Mouse (Mus musculus) c-Kit-positive CD71-negative TER-119-negative erythroid progenitor cells, embryonic 14.5 days (primary cell): ENCODE measurements around the gene Tlk2.

Experiments used
- DNase-seq: peaks from one replicate; pipeline ENCODE4 v3.0.0-alpha.2; 2013; ENCODE audit warnings: low read depth

Tlk2 gene

DNA sequence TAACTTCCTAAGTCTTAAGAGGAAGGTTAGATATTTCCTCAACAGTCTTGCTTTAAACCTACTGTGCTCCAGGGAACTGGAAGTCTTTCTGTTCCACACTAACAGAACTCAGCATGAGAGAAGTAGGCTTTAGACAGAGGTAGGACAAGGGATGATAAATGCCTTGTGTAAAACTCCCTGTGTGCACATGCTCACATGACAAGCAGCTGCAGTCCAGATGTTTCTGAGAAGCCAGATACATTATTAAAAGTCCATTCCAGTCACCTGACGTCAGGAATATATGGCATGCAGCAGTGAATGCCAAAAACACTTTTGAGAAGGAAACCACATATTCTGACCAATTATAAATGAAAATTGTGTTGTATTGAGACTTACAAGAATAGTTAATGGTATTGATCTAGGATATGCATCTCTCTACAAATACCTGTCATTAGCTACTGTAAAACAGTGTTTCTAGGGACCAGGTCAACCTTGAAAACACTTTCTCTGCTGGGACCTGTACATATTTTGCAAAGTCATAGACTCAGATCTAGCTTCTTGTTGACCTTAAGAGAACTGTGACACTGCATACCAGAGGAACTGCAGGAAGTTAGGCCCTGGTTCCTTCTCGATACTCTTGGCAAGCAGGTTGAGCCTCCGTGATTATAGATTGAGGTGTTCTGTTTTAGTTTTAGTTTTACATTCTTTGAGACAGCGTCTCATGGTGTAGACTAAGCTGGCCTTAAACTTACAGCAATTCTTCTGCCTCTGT is 83.2 kb downstream of the Tlk2 start:
- DNase-seq = no peak

DNA sequence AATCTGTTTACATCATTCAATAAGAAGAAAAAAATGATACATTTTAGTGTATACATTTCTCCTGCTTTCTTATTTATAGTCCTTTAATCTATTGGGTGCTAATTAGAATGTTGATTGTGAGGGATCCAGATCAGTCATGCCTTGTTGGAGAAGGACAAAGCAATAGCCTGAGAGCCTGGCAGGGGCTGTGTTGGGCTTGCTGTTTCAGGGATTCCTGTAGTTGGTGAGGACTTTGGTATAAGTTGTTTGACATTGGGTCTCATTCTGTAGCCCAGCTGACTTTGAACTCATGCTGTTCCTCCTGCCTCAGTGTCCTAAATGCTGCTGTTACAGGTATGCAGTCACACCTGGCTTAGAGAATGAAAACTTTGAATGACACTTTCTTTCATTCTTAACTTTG is 85.9 kb downstream of the Tlk2 start:
- DNase-seq = no peak

DNA sequence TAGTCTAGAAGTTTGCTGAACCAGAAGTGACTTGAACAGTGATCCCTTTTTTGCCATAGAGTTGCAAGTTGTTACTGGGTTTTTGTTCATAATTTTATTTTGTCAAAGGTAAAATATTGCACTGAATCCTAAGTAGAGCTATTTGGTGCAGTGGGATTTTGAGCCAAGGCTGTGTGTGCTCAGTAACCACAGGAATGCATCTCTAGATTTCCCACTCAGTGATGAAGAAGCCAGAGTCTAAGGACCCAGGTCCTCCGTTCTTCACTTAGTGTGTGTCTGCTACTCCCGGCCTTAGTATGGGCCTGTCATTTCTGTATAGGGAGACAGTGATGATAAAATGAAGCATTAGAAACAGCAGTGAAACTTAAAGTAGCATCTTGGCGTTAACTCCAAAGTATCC is 86.4 kb downstream of the Tlk2 start:
- no peak for DNase-seq

DNA sequence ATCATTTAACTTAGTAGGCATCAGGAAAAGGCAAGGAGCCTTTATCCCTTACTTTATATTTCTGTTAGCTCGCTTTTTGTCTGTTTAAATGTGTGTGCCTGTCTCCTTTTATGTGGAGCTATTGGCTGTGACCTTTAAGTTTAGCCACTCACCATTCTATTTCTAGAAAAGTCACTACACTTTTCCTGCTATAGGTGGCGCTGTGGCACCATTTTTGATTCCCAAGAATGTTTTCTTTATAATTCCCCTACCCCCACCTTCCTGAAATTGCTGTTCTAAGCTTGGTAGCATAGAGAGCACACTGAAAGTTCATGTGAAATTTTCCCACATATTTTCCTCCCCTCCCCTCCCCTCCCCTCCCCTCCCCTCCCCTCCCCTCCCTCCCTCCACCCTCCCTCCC is 91.5 kb downstream of the Tlk2 start:
- peak; percentile 51 for DNase-seq

DNA sequence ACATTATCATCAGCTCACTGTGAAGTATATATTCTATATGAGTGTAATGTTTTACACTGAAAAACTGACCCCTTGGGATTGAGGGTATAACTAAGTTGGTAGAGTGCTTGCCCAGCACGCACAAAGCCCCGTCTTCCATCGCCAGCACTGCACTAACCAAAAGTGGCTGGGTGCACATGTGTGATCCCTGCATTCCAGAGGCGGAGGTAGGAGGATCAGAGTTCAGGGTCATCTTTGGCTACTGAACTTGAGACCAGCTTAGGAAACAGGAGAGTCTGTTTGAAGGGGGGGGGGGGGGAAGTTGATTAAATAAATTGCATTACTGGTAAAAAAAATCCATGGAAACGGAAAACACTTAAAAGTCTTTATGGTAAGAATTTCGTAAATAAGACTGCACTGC is 101.8 kb downstream of the Tlk2 start:
- no peak for DNase-seq

DNA sequence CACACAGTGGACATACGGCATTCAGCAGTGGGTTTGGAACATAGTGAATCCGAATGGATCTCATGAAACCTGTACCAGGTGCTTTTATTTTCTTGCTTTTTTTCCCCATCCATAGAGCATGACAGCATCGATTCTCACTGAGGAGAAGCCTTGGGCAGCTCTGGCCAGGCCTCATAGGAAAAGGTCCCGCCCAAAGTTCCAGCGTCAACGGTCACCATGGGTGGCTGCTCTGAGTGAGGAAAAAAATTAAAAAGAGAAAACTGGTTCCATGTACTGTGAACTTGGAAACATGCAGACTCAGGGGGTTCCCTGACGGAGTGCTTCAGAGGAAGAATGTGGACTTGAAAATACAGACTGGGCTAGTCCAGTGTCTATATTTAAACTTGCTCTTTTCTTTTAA is 102.7 kb downstream of the Tlk2 start:
- DNase-seq = no peak

DNA sequence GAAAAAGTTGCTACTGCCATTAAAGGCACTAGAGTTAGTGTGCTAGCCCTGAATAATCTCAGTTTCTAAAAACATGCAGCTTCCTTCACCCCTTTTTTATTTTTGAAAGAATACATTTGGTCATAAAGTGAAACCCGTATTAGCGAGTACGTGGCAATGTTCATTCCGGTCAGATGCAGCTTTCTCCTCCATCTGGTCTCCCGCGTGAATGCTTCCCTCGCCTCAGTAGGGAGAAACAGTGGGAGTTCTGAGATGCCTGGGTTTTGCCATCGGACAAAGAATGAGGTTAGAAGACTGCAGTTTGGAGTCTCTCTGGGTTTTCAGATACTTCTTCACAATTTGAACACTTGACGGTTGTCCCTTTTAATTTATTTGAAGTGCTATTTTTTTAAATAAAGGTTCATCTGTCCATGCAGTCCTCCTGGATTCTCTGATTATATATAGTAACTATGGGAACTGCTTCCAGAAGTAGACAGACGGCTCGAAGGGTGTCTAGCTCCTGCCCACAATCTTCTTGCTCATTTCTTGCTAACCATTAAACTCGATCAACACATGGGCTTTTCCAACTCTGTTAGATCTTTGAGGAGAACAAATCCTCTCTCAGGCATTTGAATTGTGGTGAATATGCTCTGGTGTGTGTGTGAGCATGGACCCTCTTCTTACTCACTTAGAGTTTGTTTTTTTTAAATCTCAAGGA is 103.3 kb downstream of the Tlk2 start:
- DNase-seq = no peak

DNA sequence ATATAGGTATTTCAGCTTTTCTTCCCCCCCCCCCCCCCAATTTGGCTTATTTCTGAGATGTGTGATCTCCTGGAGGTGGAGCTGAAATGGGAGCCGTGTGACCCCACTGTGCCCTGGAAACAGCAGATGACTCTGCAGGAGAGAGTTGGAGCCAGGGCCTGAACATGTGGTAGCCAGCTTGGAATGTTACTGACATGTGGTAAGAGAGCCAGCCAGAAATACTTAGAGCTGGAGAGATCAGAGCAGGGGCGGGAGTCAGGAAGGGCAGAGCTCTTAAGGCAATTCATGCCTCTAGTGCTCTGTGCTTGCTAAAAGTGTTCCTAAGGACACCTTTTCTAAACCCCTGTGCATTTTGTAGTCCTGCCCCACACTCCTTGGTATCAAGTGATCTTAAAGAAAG is 103.9 kb downstream of the Tlk2 start:
- DNase-seq = no peak

DNA sequence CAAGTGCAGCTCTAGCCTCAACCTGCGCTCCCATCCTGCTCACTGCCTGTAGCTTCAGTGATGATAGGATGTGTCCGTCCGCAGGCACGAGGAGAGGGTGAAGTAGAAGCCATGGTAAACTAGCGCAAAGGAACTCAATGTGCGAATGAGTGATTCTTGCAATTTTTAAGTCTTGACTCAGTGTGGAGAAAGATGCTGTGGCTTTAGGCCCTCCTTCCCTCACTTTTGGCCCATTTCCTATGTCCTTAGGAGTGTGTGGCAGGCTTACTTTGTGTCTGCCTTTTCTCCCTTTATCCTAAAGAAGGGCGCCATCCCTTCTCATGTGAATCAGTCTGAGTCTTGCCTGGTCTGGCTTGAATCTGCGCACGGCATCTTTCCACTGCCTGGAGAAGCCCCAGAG is 104.4 kb downstream of the Tlk2 start:
- no peak for DNase-seq

DNA sequence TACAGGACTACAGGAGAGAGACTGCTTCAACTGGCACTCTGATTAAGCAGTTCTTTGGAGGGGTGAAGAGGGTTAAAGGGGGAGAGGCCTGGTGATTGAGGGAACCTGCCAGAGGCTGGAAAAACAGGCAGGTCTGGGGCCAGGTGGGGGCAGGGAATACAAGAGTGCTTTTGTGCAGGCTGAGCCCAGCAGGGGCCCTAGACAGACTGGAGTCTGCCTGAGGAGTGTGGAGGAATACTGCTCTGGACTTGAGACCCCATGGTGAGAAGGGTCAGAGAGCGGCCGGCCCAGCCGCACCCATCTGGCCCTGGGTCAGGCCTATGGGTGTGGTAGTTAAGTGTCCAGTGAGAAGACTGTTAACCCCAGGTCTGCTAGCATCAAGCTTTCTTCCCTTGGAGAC is 107.1 kb downstream of the Tlk2 start:
- DNase-seq = no peak

DNA sequence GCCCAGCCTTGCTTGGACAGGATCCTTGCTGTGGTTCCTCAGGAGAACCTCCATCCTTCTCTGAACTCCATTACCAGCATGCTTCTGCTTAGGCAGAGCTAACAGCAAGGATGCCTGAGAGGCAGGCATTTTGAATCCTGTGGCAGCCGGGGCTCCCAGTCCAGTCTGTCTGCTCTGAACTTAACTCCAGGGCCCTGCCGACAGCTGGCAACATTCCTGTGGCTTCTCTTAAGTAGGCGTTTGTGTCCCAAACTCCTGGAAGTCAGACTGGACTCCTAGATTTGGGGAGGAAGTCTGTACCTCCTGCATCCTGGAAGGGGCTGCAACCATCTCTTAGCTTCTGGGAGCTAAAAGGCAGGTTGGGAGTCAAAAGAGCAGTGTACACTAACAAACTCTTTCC is 110.8 kb downstream of the Tlk2 start:
- no peak for DNase-seq

DNA sequence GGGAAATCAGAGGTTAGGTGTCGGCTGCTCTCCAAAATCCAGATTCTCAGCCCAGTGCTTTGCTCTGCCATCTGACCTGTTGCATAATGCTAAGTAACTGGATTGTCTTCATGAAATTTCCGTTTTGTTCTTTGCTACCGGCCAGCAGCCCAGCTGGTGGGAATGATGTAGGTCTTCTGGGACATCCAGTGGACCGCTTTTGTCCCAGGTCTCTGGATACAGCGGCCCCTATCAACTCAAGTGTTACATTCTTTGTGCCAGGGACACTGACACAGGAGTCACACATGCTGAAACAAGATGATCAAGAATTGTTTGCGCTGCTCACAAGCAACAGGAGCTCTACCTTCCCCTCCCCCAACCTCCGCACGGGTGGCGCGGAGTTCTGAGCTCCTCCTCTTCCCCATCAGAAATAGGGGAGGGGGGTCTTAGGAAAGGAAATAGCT is 113.1 kb downstream of the Tlk2 start:
- no peak for DNase-seq

DNA sequence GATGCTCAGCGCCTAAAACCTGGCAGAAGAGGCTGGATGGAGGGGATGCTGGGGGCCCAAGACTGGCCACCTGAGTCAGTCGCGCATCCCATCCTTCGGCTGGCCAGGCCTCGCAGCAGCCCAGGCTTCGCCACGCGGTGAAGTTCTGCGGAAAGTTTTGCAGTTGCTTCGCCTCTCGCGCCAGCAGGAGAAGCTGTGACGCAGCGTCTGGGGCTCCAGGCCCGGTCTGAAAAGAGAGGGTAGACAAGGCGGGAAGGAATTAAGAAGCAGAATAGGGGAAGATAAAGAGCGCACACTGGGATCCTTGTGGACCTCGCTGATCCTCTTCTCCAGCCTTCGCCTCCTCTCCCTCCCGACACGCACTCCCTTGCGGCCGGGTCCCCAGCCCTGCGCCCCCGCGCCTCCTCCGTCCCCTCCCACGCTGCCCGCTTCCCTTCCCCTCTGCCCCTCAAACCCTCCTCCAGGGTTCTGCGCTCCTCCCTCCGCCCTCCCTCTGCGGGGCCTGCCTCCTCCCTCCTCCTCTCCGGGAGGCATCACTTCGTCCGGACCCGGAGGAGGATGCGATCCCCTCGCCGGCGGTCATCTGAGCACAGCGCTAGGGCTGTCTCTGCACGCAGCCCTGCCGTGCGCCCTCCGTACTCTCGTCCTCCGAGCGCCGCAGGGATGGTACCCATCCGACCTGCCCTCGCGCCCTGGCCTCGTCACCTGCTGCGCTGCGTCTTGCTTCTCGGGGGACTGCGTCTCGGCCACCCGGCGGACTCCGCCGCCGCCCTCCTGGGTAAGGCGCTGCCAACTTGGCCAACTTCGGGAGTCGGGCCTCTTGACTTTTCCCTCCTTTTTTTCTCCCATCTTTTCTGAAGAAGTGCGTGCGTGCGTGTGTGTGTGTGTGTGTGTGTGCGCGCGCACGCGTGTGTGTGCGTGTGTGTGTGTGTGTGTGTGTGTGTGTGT is 113.8 kb downstream of the Tlk2 start, which contains the start of gene Mrc2:
Mrc2 (plus strand) TSS at position 520 of the 948 bp plus-strand sequence.
- no peak for DNase-seq

DNA sequence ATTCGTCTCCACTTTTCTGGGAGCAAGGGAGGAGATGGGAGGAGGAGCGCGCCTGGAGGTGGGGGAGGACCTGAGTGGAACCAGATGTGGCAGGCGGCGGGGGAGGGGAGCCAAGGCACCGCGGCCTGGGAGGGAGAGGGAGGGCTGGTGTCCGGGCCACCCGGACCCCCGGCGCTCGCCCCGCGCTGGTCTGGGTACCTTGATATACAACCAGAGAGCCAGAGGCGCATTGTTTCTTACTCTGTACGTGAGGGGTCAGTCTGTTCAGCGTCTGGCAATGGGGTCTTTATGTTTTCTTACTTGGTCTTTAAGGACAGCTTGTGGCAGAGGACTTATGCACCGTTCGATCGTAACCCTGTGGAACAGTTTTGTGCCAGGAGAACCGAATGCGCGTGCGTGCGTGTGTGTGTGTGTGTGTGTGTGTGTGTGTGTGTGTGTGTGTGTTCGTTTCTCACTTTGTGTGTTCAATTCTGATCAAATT is 114.5 kb downstream of the Tlk2 start:
- no peak for DNase-seq

DNA sequence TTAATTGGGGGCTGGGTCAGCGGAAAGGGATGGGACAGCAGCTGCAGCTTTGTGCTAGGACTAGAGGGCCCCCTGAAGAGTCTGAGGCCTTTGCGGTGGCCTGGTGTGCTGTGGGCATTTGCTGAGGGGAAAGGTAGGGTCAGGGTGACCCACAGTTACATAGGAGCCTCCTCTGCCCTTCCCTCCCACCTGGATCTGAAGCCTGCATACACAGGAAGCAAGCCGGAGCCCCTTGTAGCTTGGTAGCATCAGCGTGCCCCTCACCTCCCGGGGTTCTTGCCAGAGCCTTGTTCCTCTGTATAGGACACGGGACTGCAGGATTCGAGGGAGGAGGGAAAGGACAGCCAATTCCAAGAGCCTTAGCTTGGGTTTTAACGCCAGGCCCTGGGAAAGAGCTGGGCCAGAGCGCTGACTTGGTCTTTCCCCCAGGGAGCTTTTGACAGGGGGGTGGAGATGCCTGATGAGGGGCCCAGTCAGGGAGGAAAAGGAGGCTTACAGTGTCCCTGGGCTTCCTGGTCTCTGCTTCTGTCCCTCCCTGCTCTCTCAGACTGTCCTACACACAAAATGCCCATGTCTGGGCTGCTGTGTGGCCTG is 115.4 kb downstream of the Tlk2 start:
- no peak for DNase-seq

DNA sequence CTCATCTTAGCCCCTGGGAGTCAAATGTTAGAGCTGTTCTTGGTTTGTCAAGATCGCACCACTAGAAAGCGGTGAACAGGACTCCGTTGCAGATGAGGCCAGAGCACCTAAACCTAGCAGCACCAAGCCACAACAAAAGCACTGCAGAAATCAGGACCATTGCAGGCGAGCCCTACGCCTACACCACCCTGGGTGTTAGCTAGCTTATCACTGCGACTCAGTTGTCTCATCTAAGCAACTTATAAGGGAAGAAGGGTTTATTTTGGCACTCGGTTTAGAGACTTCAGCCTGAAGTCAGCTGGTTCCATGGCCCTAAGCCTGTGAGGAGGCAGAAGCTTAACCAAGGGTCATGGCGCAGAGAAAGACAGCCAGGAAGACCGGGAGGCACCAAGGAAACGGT is 117.5 kb downstream of the Tlk2 start:
- no peak for DNase-seq

DNA sequence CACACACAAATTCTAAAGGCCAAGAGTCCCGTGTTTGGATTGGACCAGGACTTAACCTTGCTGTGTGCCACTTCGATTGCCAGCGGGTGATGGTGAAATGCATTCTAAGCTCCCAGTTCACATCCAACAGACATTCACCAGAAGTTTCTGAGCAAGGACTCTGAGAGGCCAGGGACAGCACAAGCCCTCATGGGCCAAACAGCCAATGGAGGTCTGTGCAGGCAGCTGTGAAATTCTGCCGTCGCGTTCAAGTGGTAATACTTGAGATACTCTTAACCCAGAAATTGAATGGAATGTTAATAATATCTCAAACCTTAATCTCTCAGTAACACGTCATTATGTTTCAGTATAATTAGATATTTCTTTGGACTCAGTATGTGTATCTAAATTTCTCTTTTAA is 131.6 kb downstream of the Tlk2 start:
- no peak for DNase-seq

DNA sequence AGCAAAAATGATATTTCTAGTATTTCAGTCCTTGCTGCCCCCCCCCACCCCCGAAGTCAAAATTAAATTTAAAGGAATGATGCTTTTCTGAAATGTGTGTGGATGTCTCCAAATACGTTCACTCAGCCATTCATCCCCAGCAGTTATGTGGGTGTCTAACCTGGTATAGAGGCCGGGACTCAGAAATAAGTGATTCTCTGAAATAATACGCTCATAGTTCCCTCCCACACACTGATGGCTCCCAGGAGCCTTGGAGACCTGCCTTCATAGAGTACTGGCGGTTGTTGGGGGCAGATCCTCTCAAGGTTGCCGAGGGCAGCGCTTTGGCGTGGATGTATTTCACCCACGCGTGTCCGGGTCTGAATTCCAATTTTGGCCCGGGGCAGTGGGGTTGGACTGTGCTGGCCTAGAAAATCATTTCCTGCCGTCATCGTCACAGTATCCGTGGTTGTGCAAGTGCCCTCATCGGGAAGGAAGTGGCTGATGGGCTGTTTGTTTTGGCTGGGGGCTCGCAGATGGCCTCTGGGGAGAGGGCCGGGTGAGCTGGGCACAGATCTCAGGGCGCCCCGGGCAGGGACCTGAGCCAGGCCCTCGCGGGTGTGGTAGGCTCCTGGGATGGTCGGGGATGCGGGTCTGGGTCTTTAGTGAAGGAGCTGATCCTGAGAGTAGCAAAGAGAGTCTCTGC is 132.8 kb downstream of the Tlk2 start:
- DNase-seq = no peak

DNA sequence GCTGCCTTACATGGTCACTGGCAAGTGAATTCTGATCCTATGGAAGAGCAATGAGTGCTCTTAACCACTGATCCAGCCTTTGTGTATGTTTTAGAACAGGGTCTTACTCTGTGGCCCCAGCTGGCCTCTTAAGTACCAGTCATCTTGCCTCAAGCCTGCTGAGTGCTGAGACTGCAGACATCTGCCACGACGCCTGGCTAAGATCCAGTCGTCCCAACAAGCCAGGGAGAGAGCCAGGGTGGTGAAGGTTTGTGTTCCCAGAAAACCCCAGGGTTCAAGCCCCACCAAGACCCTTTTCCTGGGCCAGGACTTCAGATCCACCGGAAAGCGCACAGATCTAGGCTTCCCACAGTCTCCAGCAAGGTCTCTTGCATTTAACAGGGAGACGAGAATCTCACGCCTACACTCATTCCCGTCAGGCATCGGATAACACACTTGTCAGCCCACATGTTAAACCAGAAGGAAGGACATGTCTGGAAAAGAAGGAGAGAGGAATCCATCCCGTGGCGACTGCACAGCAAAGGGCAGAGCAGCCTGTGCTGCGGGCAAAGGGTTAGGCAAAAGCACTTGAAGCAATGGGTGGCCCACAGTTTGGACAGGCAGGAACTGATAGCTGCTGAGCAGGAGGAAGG is 133.8 kb downstream of the Tlk2 start:
- no peak for DNase-seq

DNA sequence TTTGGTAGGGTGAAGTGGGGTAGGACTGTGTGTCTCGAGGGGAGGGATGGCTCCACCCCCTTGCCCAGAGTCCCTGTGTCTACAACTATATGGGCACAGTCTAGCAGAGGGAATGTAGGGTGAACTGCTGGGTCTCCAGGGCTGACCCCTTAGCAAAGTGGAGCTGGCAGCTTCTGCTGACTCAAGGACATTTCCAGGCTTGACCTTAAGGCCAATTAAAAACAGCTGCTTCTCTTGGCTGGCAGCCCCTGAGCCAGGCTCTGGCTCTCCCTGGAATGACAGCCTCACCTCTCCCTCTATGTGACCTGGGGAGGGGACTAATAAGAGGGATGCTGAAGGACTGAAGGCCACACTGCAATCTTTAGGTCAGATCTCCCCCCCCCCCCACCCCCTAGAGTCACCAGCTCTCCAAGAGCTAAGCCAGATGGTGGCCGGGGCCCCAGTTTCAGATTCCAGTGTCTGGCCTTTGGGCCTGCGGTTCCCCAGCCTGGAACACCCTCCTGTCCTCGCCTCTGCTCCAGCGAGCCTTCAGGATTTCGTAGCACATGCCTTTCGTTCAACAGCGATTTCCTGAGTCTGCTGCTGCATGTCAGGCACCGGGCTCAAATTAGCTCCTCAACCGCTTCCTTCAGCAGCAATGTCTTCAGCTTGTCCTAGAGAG is 134.5 kb downstream of the Tlk2 start:
- DNase-seq = no peak
